Mouse (Mus musculus) limb, embryonic 11.5 days (tissue): ENCODE results near the gene Tmprss5. TPM values are rescaled to one million over a fixed set of nuclear protein-coding genes. Genes with fewer than 3 reads are reported as not detected.

ENCODE experiments used
- ATAC-seq: fragments of 200-750 bp; cut with Nextera tagmentation; 2 replicates; pipeline ENCODE4 v1.8.0; 2017; ENCODE audit warnings: low read depth; ENCODE audit not compliant: insufficient number of reproducible peaks, low FRiP score, low TSS enrichment
- DNase-seq: peaks from one replicate; pipeline ENCODE4 v3.0.0-alpha.2; 2015; ENCODE audit warnings: low spot score
- H3K27ac ChIP-seq: fragments of 300-500 bp; sonication (generic); replicated peaks from 2 replicates; pipeline ENCODE4 v1.5.1; 2014; ENCODE audit warnings: low read depth, mild to moderate bottlenecking, low read length
- H3K27me3 ChIP-seq: fragments of 300-500 bp; sonication (generic); 2 replicates; pipeline ENCODE4 v1.6.1; 2014; ENCODE audit warnings: mild to moderate bottlenecking, low read length, mixed read lengths; ENCODE audit not compliant: control insufficient read depth, insufficient read depth
- H3K36me3 ChIP-seq: fragments of 300-500 bp; sonication (generic); 2 replicates; pipeline ENCODE4 v1.6.1; 2014; ENCODE audit warnings: mild to moderate bottlenecking, low read length, moderate library complexity, mixed read lengths; ENCODE audit not compliant: control insufficient read depth, insufficient read depth
- H3K4me1 ChIP-seq: fragments of 300-500 bp; sonication (generic); 2 replicates; pipeline ENCODE4 v1.6.1; 2014; ENCODE audit warnings: low read length, mixed read lengths; ENCODE audit not compliant: control insufficient read depth, insufficient read depth
- H3K4me2 ChIP-seq: fragments of 300-500 bp; sonication (generic); 2 replicates; pipeline ENCODE4 v1.6.1; 2014; ENCODE audit warnings: low read depth, mild to moderate bottlenecking, moderate library complexity; ENCODE audit not compliant: severe bottlenecking
- H3K4me3 ChIP-seq: fragments of 300-500 bp; sonication (generic); 2 replicates; pipeline ENCODE4 v1.5.1; 2014; ENCODE audit warnings: low read depth, low read length
- H3K9ac ChIP-seq: fragments of 300-500 bp; sonication (generic); 2 replicates; pipeline ENCODE4 v1.6.1; 2014; ENCODE audit warnings: mild to moderate bottlenecking, low read length
- H3K9me3 ChIP-seq: fragments of 300-500 bp; sonication (generic); 2 replicates; pipeline ENCODE4 v1.6.1; 2016; ENCODE audit warnings: low read length; ENCODE audit not compliant: control insufficient read depth
- WGBS: fragments of 180-500 bp; shearing (Covaris S2); extraction: QIAGEN DNeasy Blood & Tissue Kit; methylation state at CpG from one replicate; pipeline ENCODE4 v1.1.7; 2014; 5-methylcytosine and 5-hydroxymethylcytosine counted together
- polyA plus RNA-seq: library from polyadenylated mRNA; unstranded; fragments of >200 nt; fragmentation: Nextera tagmentation; extraction: Ambion mirVana; gene quantifications from 2 replicates; pipeline ENCODE4 v1.2.1, GENCODE M21; 2014

The Tmprss5 gene
- 0.11 TPM in 1 of 2 replicates, not detected in the other for polyA plus RNA-seq

- no peak for ATAC-seq
- Histone ChIP-seq H3K27ac (no peak within 1 kb of the TSS), H3K4me2 (no peak within 1 kb of the TSS), H3K36me3 (peaks cover 2% of the 10 kb centered on the region; the same call in 1 of the 2 replicates), H3K27me3 (no peaks in the 10 kb centered on the region), H3K9me3 (no peaks in the 10 kb centered on the region), H3K4me1 (no peaks in the 10 kb centered on the region), H3K4me3 (no peak within 1 kb of the TSS), H3K9ac (no peak within 1 kb of the TSS)
- DNase-seq, result no peak
- 77% methylated on average over 5 of the region's 5 CpGs for WGBS
Observed at GRCm38 (mm10) chr9:49081107-49081506, at the start of gene Tmprss5. Gene Tmprss5 (plus strand): TSS chr9:49081260.

- Histone ChIP-seq H3K27me3 (no peaks in the 10 kb centered on the region), H3K9ac (no peak overlapping the region), H3K36me3 (peaks cover 6% of the 10 kb centered on the region; the same call in 1 of the 2 replicates), H3K27ac (no peak overlapping the region), H3K4me3 (no peak overlapping the region), H3K4me1 (no peaks in the 10 kb centered on the region), H3K4me2 (no peak overlapping the region), H3K9me3 (no peaks in the 10 kb centered on the region)
- no peak for ATAC-seq
- WGBS, result 94% methylated on average over 4 of the region's 4 CpGs
- DNase-seq, result no peak
Observed at GRCm38 (mm10) chr9:49034764-49035163, 46.3 kb upstream of the Tmprss5 start.

DNA sequence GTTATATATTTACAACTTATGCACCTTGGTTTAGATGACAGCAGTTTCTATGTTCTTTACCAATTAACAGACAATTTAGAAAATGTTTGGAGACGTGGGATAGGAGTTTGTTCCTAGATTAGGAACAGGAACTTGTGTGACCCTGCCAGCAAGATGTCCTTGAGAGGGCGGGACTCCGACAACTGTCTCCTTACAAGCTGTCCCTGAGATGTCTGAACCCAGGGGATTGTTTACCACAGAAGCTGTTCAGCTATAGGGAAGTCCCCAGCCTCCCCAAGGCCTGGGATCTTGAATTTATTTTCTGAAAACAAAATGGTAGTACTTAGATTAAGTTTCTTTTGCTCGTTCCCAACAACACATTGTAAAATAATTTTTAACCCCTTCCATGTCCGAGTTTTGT lies 30.2 kb upstream of the Tmprss5 start:
- ATAC-seq, result no peak
- Histone ChIP-seq H3K4me1 (no peaks in the 10 kb centered on the region), H3K27ac (no peak overlapping the region)

GRCm38 (mm10) chr9:49051349-49051748 lies 29.7 kb upstream of the Tmprss5 start:
- no peaks in the 10 kb centered on the region for H3K27me3 ChIP-seq
- no peak overlapping the region for H3K9ac ChIP-seq
- no peaks in the 10 kb centered on the region for H3K36me3 ChIP-seq
- WGBS, result 20% methylated on average over 5 of the region's 5 CpGs
- H3K4me2 ChIP-seq, result no peak overlapping the region
- ATAC-seq (no peak), DNase-seq (peak; percentile 72)
- H3K9me3 ChIP-seq, result no peaks in the 10 kb centered on the region
- no peak overlapping the region for H3K27ac ChIP-seq
- H3K4me3 ChIP-seq, result no peak overlapping the region
- peaks cover 1% of the 10 kb centered on the region; the same call in 1 of the 2 replicates for H3K4me1 ChIP-seq

More for the DNA sequence above, 30.2 kb upstream of the Tmprss5 start:
- Histone ChIP-seq H3K9me3 (no peaks in the 10 kb centered on the region), H3K36me3 (no peaks in the 10 kb centered on the region), H3K9ac (no peak overlapping the region), H3K27me3 (no peaks in the 10 kb centered on the region), H3K4me2 (no peak overlapping the region), H3K4me3 (no peak overlapping the region)
- WGBS, result 76% methylated on average over 5 of the region's 5 CpGs
- no peak for DNase-seq

GRCm38 (mm10) chr9:49054028-49054427 lies 27.0 kb upstream of the Tmprss5 start:
- no peak for ATAC-seq
- WGBS, result 77% methylated on average over 3 of the region's 3 CpGs
- H3K27ac ChIP-seq, result no peak overlapping the region

DNA sequence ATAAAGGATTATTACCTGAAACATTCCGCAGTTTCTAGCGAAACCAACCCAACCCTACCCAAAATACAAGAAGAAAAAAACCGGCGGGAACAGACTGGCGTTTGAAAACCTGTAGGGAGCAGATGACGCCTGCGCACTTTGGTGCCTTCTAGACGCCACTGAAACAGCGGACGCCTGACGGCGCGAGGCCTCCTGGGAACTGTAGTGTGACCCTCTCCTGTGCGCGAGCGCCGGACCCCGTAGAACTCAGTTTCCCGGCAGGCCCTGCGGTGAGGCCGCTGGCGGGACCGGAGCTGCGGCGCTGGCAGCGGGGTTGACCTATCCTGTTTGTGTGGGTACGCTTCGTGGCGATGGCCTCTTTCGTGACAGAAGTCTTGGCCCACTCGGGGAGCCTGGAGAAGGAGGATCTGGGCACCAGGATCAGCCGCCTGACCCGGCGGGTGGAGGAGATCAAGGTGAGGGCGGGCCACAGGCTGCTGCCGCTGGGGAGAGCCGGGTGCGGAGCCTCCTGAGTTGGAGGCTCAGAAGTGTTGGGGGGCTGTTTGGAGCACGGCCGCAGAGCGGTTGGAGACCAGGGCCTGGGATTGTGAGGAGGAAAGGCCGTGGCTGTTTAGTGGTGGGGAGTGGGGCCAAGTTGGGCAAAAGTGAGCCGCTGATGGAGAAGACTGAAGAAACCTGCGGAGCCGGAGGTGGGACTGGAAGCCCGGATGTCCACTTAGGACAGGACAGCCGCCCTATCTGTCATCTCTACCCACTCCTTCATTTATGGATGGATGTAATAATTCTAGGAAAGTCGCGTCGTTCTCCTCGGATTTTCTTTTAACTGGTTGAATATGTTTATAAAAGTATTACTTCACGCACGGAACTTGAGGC lies 25.5 kb upstream of the Tmprss5 start, which contains the start of gene Zw10:
Zw10 (plus strand) TSS at position 281 of the 873 bp plus-strand sequence.
- Histone ChIP-seq H3K9ac (peak within 1 kb of the TSS; percentile 72), H3K27ac (peak within 1 kb of the TSS; percentile 47; the same call in 1 of the 2 replicates), H3K27me3 (no peaks in the 10 kb centered on the region), H3K4me2 (peak within 1 kb of the TSS; percentile 52), H3K9me3 (no peaks in the 10 kb centered on the region), H3K36me3 (0 out of 2 replicates have a peak, but pooled peaks cover 2% of the 10 kb centered on the region), H3K4me1 (peaks cover 5% of the 10 kb centered on the region; the same call in 1 of the 2 replicates), H3K4me3 (peak within 1 kb of the TSS; percentile 79)
- under 1% methylated on average over 53 of the region's 53 CpGs for WGBS
- ATAC-seq, result peak; percentile 99
- peak; percentile 96 for DNase-seq

More at GRCm38 (mm10) chr9:49054028-49054427, 27.0 kb upstream of the Tmprss5 start:
- H3K4me3 ChIP-seq, result no peak overlapping the region
- H3K4me1 ChIP-seq, result peaks cover 5% of the 10 kb centered on the region; the same call in 1 of the 2 replicates
- H3K27me3 ChIP-seq, result no peaks in the 10 kb centered on the region
- H3K36me3 ChIP-seq, result 0 out of 2 replicates have a peak, but pooled peaks cover 2% of the 10 kb centered on the region
- H3K9ac ChIP-seq, result no peak overlapping the region
- no peak for DNase-seq
- H3K9me3 ChIP-seq, result no peaks in the 10 kb centered on the region
- no peak overlapping the region for H3K4me2 ChIP-seq

DNA sequence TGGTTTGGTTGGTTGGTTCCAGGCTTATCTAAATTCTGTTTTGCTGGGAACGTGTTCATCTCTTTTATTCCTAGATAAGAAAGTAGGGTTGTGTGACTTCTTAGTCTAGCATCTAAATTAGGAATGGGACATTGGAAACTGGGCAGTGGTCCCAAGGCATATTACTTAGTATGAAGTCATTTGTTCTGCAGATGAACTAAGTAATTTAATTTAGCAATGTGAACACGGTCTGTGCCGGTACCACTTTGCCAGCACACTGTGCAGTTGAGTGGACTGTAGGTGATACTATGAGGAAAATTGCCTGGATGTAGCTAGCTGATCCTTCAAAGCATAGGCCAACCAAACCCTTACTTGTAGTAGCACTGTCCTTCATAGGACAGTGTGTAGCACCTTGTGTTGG lies 4.2 kb upstream of the Tmprss5 start:
- H3K9me3 ChIP-seq, result no peaks in the 10 kb centered on the region
- ATAC-seq (no peak), DNase-seq (no peak)
- no peak overlapping the region for H3K4me3 ChIP-seq
- H3K36me3 ChIP-seq, result peaks cover 7% of the 10 kb centered on the region; the same call in 1 of the 2 replicates
- 95% methylated on average over 3 of the region's 3 CpGs for WGBS
- no peak overlapping the region for H3K9ac ChIP-seq
- H3K4me1 ChIP-seq, result no peaks in the 10 kb centered on the region
- no peak overlapping the region for H3K4me2 ChIP-seq
- H3K27me3 ChIP-seq, result no peaks in the 10 kb centered on the region
- H3K27ac ChIP-seq, result no peak overlapping the region

DNA sequence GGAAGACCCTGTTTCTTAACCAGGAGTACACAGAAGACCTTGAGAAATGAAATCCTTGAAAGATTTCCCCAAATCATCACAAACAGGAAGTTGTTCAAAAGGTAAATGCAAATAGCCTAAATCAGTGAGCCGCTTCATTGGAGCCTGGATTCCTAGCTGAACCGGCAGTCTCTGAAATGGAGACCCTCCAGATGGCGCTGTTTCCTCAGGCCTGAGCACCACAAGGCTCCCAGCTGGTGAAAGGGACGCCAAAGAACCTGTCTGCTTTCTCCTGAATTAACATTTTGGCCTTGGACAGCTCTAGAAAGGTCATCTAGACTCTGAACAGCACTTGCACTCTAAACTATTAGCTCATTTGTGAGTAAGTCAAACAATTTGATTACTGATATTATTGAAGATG lies 501 bp downstream of the Tmprss5 start:
- Histone ChIP-seq H3K9me3 (no peaks in the 10 kb centered on the region), H3K4me2 (no peak overlapping the region), H3K27me3 (no peaks in the 10 kb centered on the region), H3K9ac (no peak overlapping the region), H3K27ac (no peak overlapping the region), H3K36me3 (peaks cover 2% of the 10 kb centered on the region; the same call in 1 of the 2 replicates), H3K4me1 (no peaks in the 10 kb centered on the region), H3K4me3 (no peak overlapping the region)
- DNase-seq, result peak; percentile 82
- WGBS, result 12% methylated on average over 4 of the region's 4 CpGs
- no peak for ATAC-seq
